Mouse (Mus musculus) myocyte (in vitro differentiated cells): ENCODE results near the gene Trim61. TPM values are rescaled to one million over a fixed set of nuclear protein-coding genes. Genes with fewer than 3 reads are reported as not detected.
"Not testable (repeated sequence)": the region's sequence is repeated elsewhere in the genome, so short reads cannot be mapped to it uniquely, and the experiment has no call there.

Experiments used
- H3K27me3 ChIP-seq: one replicate; pipeline ENCODE4 v1.6.1; 2011; ENCODE audit not compliant: control insufficient read depth, insufficient read depth, insufficient read length
- H3K36me3 ChIP-seq: one replicate; pipeline ENCODE4 v1.6.1; 2011; ENCODE audit not compliant: control insufficient read depth, insufficient read depth
- H3K4me2 ChIP-seq: one replicate; pipeline ENCODE4 v1.6.1; 2011; ENCODE audit warnings: low read depth, control low read depth
- H3K4me3 ChIP-seq: one replicate; pipeline ENCODE4 v1.5.1; 2011; ENCODE audit warnings: mild to moderate bottlenecking, control low read depth, moderate library complexity
- H3K79me2 ChIP-seq: one replicate; pipeline ENCODE4 v1.6.1; 2011; ENCODE audit not compliant: control insufficient read depth, insufficient read depth
- H3ac ChIP-seq: one replicate; pipeline ENCODE4 v1.6.1; 2011; ENCODE audit not compliant: control insufficient read depth, insufficient read length
- CEBPB ChIP-seq: IDR thresholded peaks from 2 replicates; pipeline ENCODE4 v1.6.1; 2011; ENCODE audit warnings: mild to moderate bottlenecking, moderate library complexity; ENCODE audit not compliant: poor library complexity, insufficient read depth, severe bottlenecking
- E2F4 ChIP-seq: IDR thresholded peaks from one replicate; pipeline ENCODE4 v1.6.1; 2011; ENCODE audit warnings: mild to moderate bottlenecking, control low read depth, moderate library complexity; ENCODE audit not compliant: insufficient read depth
- MAX ChIP-seq: IDR thresholded peaks from one replicate; pipeline ENCODE4 v1.6.1; 2011; ENCODE audit warnings: low read depth, mild to moderate bottlenecking, control low read depth
- MYOD1 ChIP-seq, 3 experiments: IDR thresholded peaks; one replicate each; pipeline ENCODE4 v1.6.1; 2011; ENCODE audit warnings: control low read depth in 2 of 3, low read depth in 2 of 3, mild to moderate bottlenecking in 2 of 3, moderate library complexity in 1 of 3; ENCODE audit not compliant: insufficient read length in 2 of 3, control insufficient read depth in 1 of 3
- MYOG ChIP-seq, 3 experiments: IDR thresholded peaks; one replicate each; pipeline ENCODE4 v1.6.1; 2011; ENCODE audit warnings: control low read depth in 2 of 3, low read depth in 2 of 3, mild to moderate bottlenecking in 2 of 3; ENCODE audit not compliant: insufficient read length in 2 of 3, control insufficient read depth in 1 of 3, insufficient read depth in 1 of 3
- POLR2A ChIP-seq: IDR thresholded peaks from one replicate; pipeline ENCODE4 v1.6.1; 2011; ENCODE audit warnings: low read depth, mild to moderate bottlenecking, control low read depth, moderate library complexity; ENCODE audit not compliant: insufficient read length
- POLR2AphosphoS2 ChIP-seq: IDR thresholded peaks from one replicate; pipeline ENCODE4 v1.6.1; 2011; ENCODE audit warnings: low read depth, control low read depth; ENCODE audit not compliant: insufficient read length
- REST ChIP-seq: IDR thresholded peaks from one replicate; pipeline ENCODE4 v1.6.1; 2011; ENCODE audit warnings: mild to moderate bottlenecking, control low read depth, moderate library complexity; ENCODE audit not compliant: insufficient read depth, insufficient read length
- SRF ChIP-seq: IDR thresholded peaks from one replicate; pipeline ENCODE4 v1.6.1; 2011; ENCODE audit warnings: low read depth; ENCODE audit not compliant: control insufficient read depth, insufficient read length
- TCF12 ChIP-seq: IDR thresholded peaks from one replicate; pipeline ENCODE4 v1.6.1; 2011; ENCODE audit warnings: mild to moderate bottlenecking, control low read depth; ENCODE audit not compliant: poor library complexity, insufficient read depth, severe bottlenecking
- TCF3 ChIP-seq: IDR thresholded peaks from one replicate; pipeline ENCODE4 v1.6.1; 2011; ENCODE audit warnings: low read depth, control low read depth; ENCODE audit not compliant: insufficient read length
- USF1 ChIP-seq: IDR thresholded peaks from one replicate; pipeline ENCODE4 v1.6.1; 2011; ENCODE audit warnings: low read depth, mild to moderate bottlenecking, control low read depth, moderate library complexity
- polyA plus RNA-seq: library from polyadenylated mRNA; unstranded; fragments of >200 nt; fragmentation: generic; extraction: Trizol; gene quantifications from one replicate; pipeline ENCODE4 v1.2.1, GENCODE M21; 2012; ENCODE audit warnings: missing spikeins

The Trim61 gene
- polyA plus RNA-seq, 1 experiment = not detected

- Histone ChIP-seq H3K36me3 (no peaks in the 10 kb centered on the region), H3ac (no peak overlapping the region), H3K79me2 (no peaks in the 10 kb centered on the region), H3K4me3 (no peak overlapping the region), H3K27me3 (no peaks in the 10 kb centered on the region), H3K4me2 (no peak overlapping the region)
- TF ChIP-seq USF1 (no peak), SRF (no peak), MAX (no peak), POLR2A (no peak), MYOG (IDR thresholded peaks at IDR 0.05; ENCODE audit: control insufficient read depth in 1 of 3, insufficient read depth in 1 of 3, insufficient read length in 2 of 3, low read depth in 2 of 3) (no peak)
These were observed 10.8 kb upstream of the Trim61 start for GRCm38 (mm10) chr8:65028959-65029686.

- Histone ChIP-seq H3K27me3 (no peaks in the 10 kb centered on the region), H3K36me3 (no peaks in the 10 kb centered on the region), H3ac (no peak overlapping the region), H3K4me3 (no peak overlapping the region), H3K79me2 (no peaks in the 10 kb centered on the region), H3K4me2 (no peak overlapping the region)
- TF ChIP-seq MYOD1 (IDR thresholded peaks at IDR 0.05; ENCODE audit: control insufficient read depth in 1 of 3, insufficient read length in 2 of 3, low read depth in 2 of 3) = no peak
- no peak for TF ChIP-seq REST
- no peak for TF ChIP-seq CEBPB
- TF ChIP-seq USF1 = no peak
- TF ChIP-seq POLR2A = no peak
- no peak for TF ChIP-seq POLR2AphosphoS2
- TF ChIP-seq TCF12 = no peak
- no peak for TF ChIP-seq MAX
These were observed 4.2 kb upstream of the Trim61 start for GRCm38 (mm10) chr8:65022485-65022884.

GRCm38 (mm10) chr8:65007616-65008015, 10.7 kb downstream of the Trim61 start:
- not testable (repeated sequence) for H3K4me2 ChIP-seq, H3ac ChIP-seq, H3K79me2 ChIP-seq, H3K36me3 ChIP-seq, H3K4me3 ChIP-seq, H3K27me3 ChIP-seq

- Histone ChIP-seq H3K27me3 (no peaks in the 10 kb centered on the region), H3ac (no peak overlapping the region), H3K79me2 (no peaks in the 10 kb centered on the region), H3K36me3 (no peaks in the 10 kb centered on the region), H3K4me2 (no peak overlapping the region), H3K4me3 (no peak overlapping the region)
- TF ChIP-seq USF1 = no peak
- no peak for TF ChIP-seq CEBPB
- no peak for TF ChIP-seq MYOD1 (IDR thresholded peaks at IDR 0.05; ENCODE audit: control insufficient read depth in 1 of 3, insufficient read length in 2 of 3, low read depth in 2 of 3)
- TF ChIP-seq POLR2A = no peak
- no peak for TF ChIP-seq MAX
- no peak for TF ChIP-seq REST
- TF ChIP-seq TCF12 = no peak
- TF ChIP-seq SRF = no peak
- no peak for TF ChIP-seq MYOG (IDR thresholded peaks at IDR 0.05; ENCODE audit: control insufficient read depth in 1 of 3, insufficient read depth in 1 of 3, insufficient read length in 2 of 3, low read depth in 2 of 3)
- TF ChIP-seq TCF3 = no peak
- TF ChIP-seq POLR2AphosphoS2 = no peak
- TF ChIP-seq E2F4 = no peak
These were observed 19.4 kb downstream of the Trim61 start for GRCm38 (mm10) chr8:64998806-64999365.

DNA sequence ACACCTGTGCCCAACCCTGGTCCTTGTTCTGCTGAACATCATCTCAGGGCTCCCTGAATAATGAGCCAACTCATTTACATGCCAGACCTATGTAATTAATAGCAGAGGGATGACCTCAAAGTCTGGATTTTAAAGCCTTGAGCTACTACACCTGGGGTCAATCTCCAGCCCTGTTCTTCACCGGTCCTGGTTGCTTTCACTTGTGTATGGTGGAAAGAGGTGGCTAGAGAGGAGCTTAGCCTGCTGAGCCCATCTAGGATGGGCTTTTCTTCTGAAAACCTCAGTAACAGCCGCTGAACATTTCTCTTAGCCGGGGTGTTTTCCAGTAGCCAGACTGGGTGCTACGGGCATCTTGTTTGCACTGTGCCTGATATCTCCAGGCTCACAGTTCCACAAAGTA, 30.6 kb downstream of the Trim61 start, which contains the start of gene Trim75:
Gene Trim75, minus strand, starts transcription at position 101 of the 400 bp plus-strand sequence.
- no peak within 1 kb of the TSS for H3K4me3 ChIP-seq
- TF ChIP-seq MYOD1 (IDR thresholded peaks at IDR 0.05; ENCODE audit: control insufficient read depth in 1 of 3, insufficient read length in 2 of 3, low read depth in 2 of 3) = no peak
- TF ChIP-seq TCF3 = no peak
- no peak for TF ChIP-seq MAX
- no peak for TF ChIP-seq CEBPB
- no peak for TF ChIP-seq MYOG (IDR thresholded peaks at IDR 0.05; ENCODE audit: control insufficient read depth in 1 of 3, insufficient read depth in 1 of 3, insufficient read length in 2 of 3, low read depth in 2 of 3)
- no peak for TF ChIP-seq USF1
- TF ChIP-seq REST = no peak
- no peak for TF ChIP-seq POLR2AphosphoS2
- no peak for TF ChIP-seq POLR2A
- TF ChIP-seq TCF12 = no peak
- no peak for TF ChIP-seq E2F4
- no peak for TF ChIP-seq SRF

More for the DNA sequence above, 30.6 kb downstream of the Trim61 start, which contains the start of gene Trim75:
- Histone ChIP-seq H3ac (no peak within 1 kb of the TSS), H3K4me2 (no peak within 1 kb of the TSS), H3K36me3 (no peaks in the 10 kb centered on the region), H3K27me3 (no peaks in the 10 kb centered on the region), H3K79me2 (no peaks in the 10 kb centered on the region)
